ENCODE assay signal across 9 mouse cellular contexts in the genomic region with DNA sequence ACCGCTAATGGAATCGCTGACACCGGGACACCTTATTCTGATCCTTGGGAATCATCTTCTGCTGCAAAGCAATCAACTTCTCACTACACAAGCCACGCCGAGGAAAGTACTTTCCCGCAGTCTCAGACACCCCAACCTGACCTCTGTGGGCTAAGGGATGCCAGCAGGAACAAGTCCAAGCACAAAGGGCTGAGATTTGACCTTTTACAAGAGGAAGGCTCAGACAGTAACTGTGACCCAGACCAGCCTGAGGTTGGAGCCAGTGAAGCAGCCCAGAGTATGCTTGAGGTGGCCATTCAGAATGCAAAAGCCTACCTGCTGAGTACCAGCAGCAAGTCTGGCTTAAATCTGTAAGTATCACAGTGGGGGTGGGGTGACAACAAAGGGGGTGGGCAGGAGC. TPM values are rescaled to one million over a fixed set of nuclear protein-coding genes. Genes with fewer than 3 reads are reported as not detected.
A peak's percentile ranks its signal among the peaks of the same experiment; 100 is the strongest.
DNase-seq lines count a peak whose midpoint lies in the region; ATAC-seq and TF ChIP-seq lines count a peak whose summit lies in the region.
"Had no signal": no experiment of that assay in that cellular context is flagged by ENCODE, and none has a peak within 500 bp of the region (broad histone marks: within the 10 kb centered on the region; RNA-seq: fewer than 3 reads in every experiment).

No protein-coding gene starts in this region.

- ATAC-seq in midbrain, embryonic 16.5 days = peak; percentile 37; the same call in 1 of the 2 replicates

- peak overlapping the region; percentile 63 for H3K4me3 ChIP-seq in cortical plate, adult 2 months (ENCODE audit: insufficient read depth, low read length)
- H3K4me3 ChIP-seq in midbrain, embryonic 16.5 days (ENCODE audit: low read depth, low read length) = peak overlapping the region; percentile 47

- WGBS in midbrain, embryonic 16.5 days = 5% methylated on average over 6 of the region's 6 CpGs

- H3K36me3 ChIP-seq in midbrain, embryonic 16.5 days (ENCODE audit: control insufficient read depth, insufficient read depth, low read length) = no peaks in the 10 kb centered on the region

- H3K27ac ChIP-seq in cortical plate, adult 2 months (ENCODE audit: insufficient read depth, low read length) = no peak overlapping the region
- H3K27ac ChIP-seq in midbrain, embryonic 16.5 days (ENCODE audit: low read length) = no peak overlapping the region

- peak overlapping the region; percentile 28; the same call in 1 of the 2 replicates for H3K9ac ChIP-seq in midbrain, embryonic 16.5 days (ENCODE audit: low read depth, low read length)

- DNase-seq in kidney, adult 11 months = peak; percentile 28
- no peak for DNase-seq in kidney, postnatal 10 days
- DNase-seq in kidney, adult 8-10 months = peak; percentile 23 to 40
- no peak for DNase-seq in left cerebral cortex, postnatal 4 days
- no peak for DNase-seq in adrenal gland, postnatal 10 days
- no peak for DNase-seq in lung, adult 18-20 months

- peak overlapping the region; percentile 67 for H3K4me2 ChIP-seq in midbrain, embryonic 16.5 days (ENCODE audit: low read length)

- H3K9me3 ChIP-seq in midbrain, embryonic 16.5 days (replicated peaks; ENCODE audit: control insufficient read depth, low read length, poor library complexity, severe bottlenecking) = no peaks in the 10 kb centered on the region

- intact Hi-C loops in left cerebral cortex, postnatal 4 days (cut with DNase I) = no loop called here

- H3K27me3 ChIP-seq in midbrain, embryonic 16.5 days (ENCODE audit: control insufficient read depth, insufficient read depth, low read depth, low read length) = no peaks in the 10 kb centered on the region

- TF ChIP-seq CTCF in cortical plate, adult 2 months (IDR thresholded peaks at IDR 0.05; ENCODE audit: extremely low read depth, insufficient read depth, low read length) = no peak

- no peak for TF ChIP-seq POLR2A in cortical plate, adult 2 months (IDR thresholded peaks at IDR 0.05; ENCODE audit: extremely low read depth, insufficient read depth, low read length)

- H3K4me1 ChIP-seq in cortical plate, adult 2 months (ENCODE audit: control insufficient read depth, insufficient read depth, low read length) = no peaks in the 10 kb centered on the region
- H3K4me1 ChIP-seq in midbrain, embryonic 16.5 days (ENCODE audit: control insufficient read depth, insufficient read depth, low read length) = no peaks in the 10 kb centered on the region

RNA-seq across cellular contexts. Expression of a gene that starts 0.6 kb away (rescaled TPM):
- 0.49 and 1.0 TPM in 2 replicates for polyA plus RNA-seq in cortical plate, adult 2 months (2012; rRNA removed)
- polyA plus RNA-seq in midbrain, embryonic 16.5 days (2015; fragmentation: Nextera tagmentation; extraction: Ambion mirVana) = 1.4 and 2.1 TPM in 2 replicates
- total RNA-seq in left cerebral cortex, postnatal 4 days (2021) = 1 to 10 TPM; 2.0 to 2.8 TPM
- total RNA-seq in adrenal gland, postnatal 10 days (2021) = under 1 TPM; 0.09 to 0.27 TPM

RNA-seq across cellular contexts. Expression of a gene that starts 45.6 kb away (rescaled TPM):
- polyA plus RNA-seq in cortical plate, adult 2 months (2012; rRNA removed) = 7.6 and 8.0 TPM in 2 replicates
- polyA plus RNA-seq in midbrain, embryonic 16.5 days (2015; fragmentation: Nextera tagmentation; extraction: Ambion mirVana) = 18.8 and 23.1 TPM in 2 replicates
- 10 to 100 TPM; 16.7 to 16.8 TPM for total RNA-seq in left cerebral cortex, postnatal 4 days (2021)
- 10 to 100 TPM; 13.5 to 19.7 TPM for total RNA-seq in adrenal gland, postnatal 10 days (2021)

RNA-seq across cellular contexts. Expression of a gene that starts 48.0 kb away (rescaled TPM):
- polyA plus RNA-seq in cortical plate, adult 2 months (2012; rRNA removed) = 0.10 TPM in 1 of 2 replicates, not detected in the other
- not detected in 2 replicates for polyA plus RNA-seq in midbrain, embryonic 16.5 days (2015; fragmentation: Nextera tagmentation; extraction: Ambion mirVana)
- not detected for total RNA-seq in left cerebral cortex, postnatal 4 days (2021)
- not detected for total RNA-seq in adrenal gland, postnatal 10 days (2021)
- total RNA-seq: left cerebral cortex, postnatal 10 days had no signal

Comparison
In these comparisons a context has a peak if more than half of its experiments do, and no peak if none do; other contexts are left out.
1. DNase-seq: peak in kidney, adult 11 months (single experiment) and kidney, adult 8-10 months (2 of 2); none in kidney, postnatal 10 days (single experiment), left cerebral cortex, postnatal 4 days (single experiment), adrenal gland, postnatal 10 days (single experiment) and lung, adult 18-20 months (0 of 2).